Mouse (Mus musculus) erythroblast, embryonic 14.5 days (primary cell): ENCODE measurements at regions not wholly inside any gene's neighbourhood (a gene's known extent, or its start where the extent isn't known, plus 50 kb on each side); places are given as distances from the start of the nearest gene placed in this dataset.

Experiments used
- GATA1 ChIP-seq: IDR thresholded peaks from 2 replicates; pipeline ENCODE4 v1.6.1; 2012; ENCODE audit warnings: low read length, inconsistent platforms, mixed read lengths
- TAL1 ChIP-seq: IDR thresholded peaks from 3 replicates; pipeline ENCODE4 v1.6.1; 2012; ENCODE audit warnings: low read length, inconsistent platforms, mixed read lengths

DNA sequence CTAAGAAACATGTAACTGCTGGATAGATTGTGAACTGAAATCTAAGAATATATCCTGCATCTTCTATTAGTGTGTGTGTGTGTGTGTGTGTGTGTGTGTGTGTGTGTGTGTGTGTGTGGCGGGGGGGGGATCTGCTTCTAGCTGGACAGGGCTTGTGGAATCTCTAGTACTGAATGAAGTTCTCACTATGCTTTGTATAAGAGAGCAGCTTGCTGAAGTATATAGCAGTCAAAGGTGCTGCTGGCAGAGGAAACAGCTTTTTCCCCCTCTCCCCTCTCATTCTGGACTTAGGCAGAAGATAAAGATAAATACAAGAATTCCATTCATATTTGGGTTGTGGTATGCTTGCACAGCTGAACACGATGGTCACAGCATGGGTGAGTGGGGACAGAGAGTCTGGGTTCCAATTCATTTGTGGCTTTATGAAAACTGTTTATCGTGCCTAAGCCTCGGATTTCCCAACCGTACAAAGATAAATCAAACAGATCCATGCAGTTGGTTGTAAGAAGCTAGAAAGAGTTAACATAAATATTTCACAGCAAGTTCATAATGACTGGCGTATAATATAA, 484.2 kb upstream of the Zeb2 start:
- TF ChIP-seq GATA1 (no peak), TAL1 (no peak)
